Mouse (Mus musculus) testis, adult 2 months (tissue): Measurements from ENCODE around the gene Ebf3. TPM values are rescaled to one million over a fixed set of nuclear protein-coding genes. Genes with fewer than 3 reads are reported as not detected.
A peak's percentile ranks its signal among the peaks of the same experiment; 100 is the strongest.

Experiments
- H3K27ac ChIP-seq: fragments of 200-500 bp; 2 replicates; pipeline ENCODE4 v1.5.1; 2012; ENCODE audit warnings: low read depth, low read length; ENCODE audit not compliant: control insufficient read depth, insufficient read depth
- H3K27me3 ChIP-seq: fragments of 200-500 bp; 2 replicates; pipeline ENCODE4 v1.6.1; 2012; ENCODE audit warnings: mild to moderate bottlenecking, low read length, moderate library complexity; ENCODE audit not compliant: control insufficient read depth, insufficient read depth
- H3K36me3 ChIP-seq: fragments of 200-500 bp; 2 replicates; pipeline ENCODE4 v1.6.1; 2012; ENCODE audit warnings: mild to moderate bottlenecking, low read length; ENCODE audit not compliant: control insufficient read depth, insufficient read depth
- H3K4me1 ChIP-seq: fragments of 200-500 bp; 2 replicates; pipeline ENCODE4 v1.6.1; 2012; ENCODE audit warnings: low read length; ENCODE audit not compliant: control insufficient read depth, insufficient read depth
- H3K4me3 ChIP-seq: fragments of 200-500 bp; 2 replicates; pipeline ENCODE4 v1.5.1; 2012; ENCODE audit warnings: low read depth, mild to moderate bottlenecking, low read length, moderate library complexity, mixed read lengths; ENCODE audit not compliant: control insufficient read depth
- CTCF ChIP-seq: fragments of 200-500 bp; IDR thresholded peaks from 2 replicates; pipeline ENCODE4 v1.5.1; 2012; ENCODE audit warnings: low read depth, mild to moderate bottlenecking, inconsistent platforms, low read length, moderate library complexity; ENCODE audit not compliant: control insufficient read depth, insufficient read depth, insufficient replicate concordance
- POLR2A ChIP-seq: fragments of 200-500 bp; IDR thresholded peaks from 2 replicates; pipeline ENCODE4 v1.6.1; 2012; ENCODE audit warnings: low read depth, mild to moderate bottlenecking, inconsistent platforms, low read length, moderate library complexity; ENCODE audit not compliant: control insufficient read depth
- polyA plus RNA-seq: library from polyadenylated mRNA; depleted of rRNA; stranded (reverse); fragments of >200 nt; gene quantifications from 2 replicates; pipeline ENCODE4 v1.2.3, GENCODE M21; 2012; rRNA removed

Gene Ebf3
- 2.6 and 3.1 TPM in 2 replicates for polyA plus RNA-seq

- TF ChIP-seq CTCF: no peak
- TF ChIP-seq POLR2A: no peak
- peaks cover 6% of the 10 kb centered on the region for H3K27me3 ChIP-seq
- peak within 1 kb of the TSS; percentile 82 for H3K4me3 ChIP-seq
- H3K27ac ChIP-seq: no peak within 1 kb of the TSS
- H3K4me1 ChIP-seq: peaks cover 30% of the 10 kb centered on the region
- H3K36me3 ChIP-seq: no peaks in the 10 kb centered on the region
Measured at GRCm38 (mm10) chr7:137313904-137314691, at the start of gene Ebf3. Ebf3 (minus strand) TSS chr7:137314445.

DNA sequence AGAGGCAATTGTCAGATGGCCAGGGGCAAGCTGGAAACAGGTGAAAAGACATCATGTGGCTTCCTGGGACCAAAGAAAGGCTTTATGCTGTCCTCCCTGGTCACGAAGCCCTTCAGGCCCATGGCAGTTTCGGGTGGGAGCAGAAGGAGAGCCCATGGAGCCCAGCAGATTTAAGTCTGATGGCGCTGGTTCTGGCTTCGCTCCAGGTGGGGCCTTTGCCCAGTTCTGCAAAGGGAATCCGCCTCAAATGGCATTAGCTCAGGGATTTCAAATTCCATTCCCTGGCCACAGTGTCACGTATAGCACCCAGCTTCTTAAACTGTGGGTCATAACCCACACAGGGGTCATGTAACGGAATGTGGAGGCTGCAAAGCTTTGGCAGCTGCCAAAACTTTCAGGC is 32.6 kb upstream of the Ebf3 start:
- no peak overlapping the region for H3K27ac ChIP-seq

GRCm38 (mm10) chr7:137346068-137346467 is 31.8 kb upstream of the Ebf3 start:
- no peak for TF ChIP-seq CTCF
- H3K36me3 ChIP-seq: no peaks in the 10 kb centered on the region
- H3K4me1 ChIP-seq: no peaks in the 10 kb centered on the region
- no peak overlapping the region for H3K4me3 ChIP-seq
- H3K27me3 ChIP-seq: no peaks in the 10 kb centered on the region
- no peak overlapping the region for H3K27ac ChIP-seq

More for the DNA sequence above, 32.6 kb upstream of the Ebf3 start:
- H3K4me3 ChIP-seq: no peak overlapping the region
- H3K4me1 ChIP-seq: no peaks in the 10 kb centered on the region
- TF ChIP-seq POLR2A: no peak
- TF ChIP-seq CTCF: no peak
- H3K27me3 ChIP-seq: no peaks in the 10 kb centered on the region
- H3K36me3 ChIP-seq: no peaks in the 10 kb centered on the region

GRCm38 (mm10) chr7:137333951-137334350 is 19.7 kb upstream of the Ebf3 start:
- H3K36me3 ChIP-seq: no peaks in the 10 kb centered on the region
- H3K27me3 ChIP-seq: no peaks in the 10 kb centered on the region
- TF ChIP-seq POLR2A: no peak
- no peak for TF ChIP-seq CTCF
- H3K4me1 ChIP-seq: no peaks in the 10 kb centered on the region
- no peak overlapping the region for H3K4me3 ChIP-seq
- H3K27ac ChIP-seq: no peak overlapping the region

DNA sequence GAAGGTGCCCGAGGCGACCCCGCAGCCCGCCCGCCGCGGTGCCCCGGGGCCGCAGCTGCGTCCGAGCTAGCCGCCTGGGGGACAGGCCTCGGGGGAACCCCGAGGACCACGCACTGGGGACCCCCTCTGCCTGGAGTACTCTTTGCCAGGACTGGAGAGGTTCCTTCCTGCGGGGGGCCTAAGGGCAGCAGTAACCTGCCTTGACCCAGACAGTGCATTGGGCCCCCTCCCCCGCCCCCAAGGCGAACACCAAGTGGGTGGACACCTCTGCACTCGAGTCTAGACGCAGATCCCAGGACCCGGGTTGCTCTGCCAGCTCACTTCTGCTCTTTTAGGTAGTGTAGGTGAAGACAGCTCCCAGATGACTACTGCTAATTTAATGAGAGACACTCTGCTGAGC is 8.7 kb upstream of the Ebf3 start:
- no peak for TF ChIP-seq CTCF
- no peak for TF ChIP-seq POLR2A
- Histone ChIP-seq H3K36me3 (no peaks in the 10 kb centered on the region), H3K4me3 (peak overlapping the region; percentile 68), H3K27ac (no peak overlapping the region), H3K27me3 (peaks cover 2% of the 10 kb centered on the region; the same call in 1 of the 2 replicates), H3K4me1 (peaks cover 14% of the 10 kb centered on the region)

GRCm38 (mm10) chr7:137321961-137322784 is 7.9 kb upstream of the Ebf3 start:
- Histone ChIP-seq H3K27ac (no peak overlapping the region), H3K4me3 (peak overlapping the region; percentile 68), H3K27me3 (peaks cover 2% of the 10 kb centered on the region; the same call in 1 of the 2 replicates), H3K4me1 (peaks cover 15% of the 10 kb centered on the region), H3K36me3 (no peaks in the 10 kb centered on the region)
- TF ChIP-seq POLR2A (no peak), CTCF (no peak)

- H3K27ac ChIP-seq: no peak overlapping the region
- peaks cover 2% of the 10 kb centered on the region; the same call in 1 of the 2 replicates for H3K27me3 ChIP-seq
- TF ChIP-seq CTCF (peak; percentile 34; the same call in 1 of the 2 replicates), POLR2A (no peak)
- H3K4me1 ChIP-seq: peaks cover 18% of the 10 kb centered on the region
- H3K4me3 ChIP-seq: no peak overlapping the region; the same call in 1 of the 2 replicates
- no peaks in the 10 kb centered on the region for H3K36me3 ChIP-seq
Measured at GRCm38 (mm10) chr7:137321141-137321813, 7.0 kb upstream of the Ebf3 start.
